Mouse (Mus musculus) neural tube, postnatal 0 days (tissue): Measurements from ENCODE around the gene Ap4s1. TPM values are rescaled to one million over a fixed set of nuclear protein-coding genes. Genes with fewer than 3 reads are reported as not detected.

Source experiments
- polyA plus RNA-seq: library from polyadenylated mRNA; unstranded; fragments of >200 nt; fragmentation: Nextera tagmentation; extraction: Ambion mirVana; gene quantifications from 2 replicates; pipeline ENCODE4 v1.2.1, GENCODE M21; 2015

Gene Ap4s1
- polyA plus RNA-seq: 71.4 and 82.7 TPM in 2 replicates

GRCm38 (mm10) chr12:51690893-51691844, at the start of gene Ap4s1:
Ap4s1 (plus strand) TSS chr12:51691033.

GRCm38 (mm10) chr12:51691845-51692632, 1.2 kb downstream of the Ap4s1 start, which contains the start of gene Strn3:
Strn3 (minus strand) TSS chr12:51691897.

Other genes starting within 250 kb of the Ap4s1 start
- 15.3 and 17.1 TPM in 2 replicates for gene Coch, start 97.7 kb upstream of the Ap4s1 start, polyA plus RNA-seq
- gene Strn3, start 864 bp downstream of the Ap4s1 start, polyA plus RNA-seq: 34.2 and 35.8 TPM in 2 replicates
- gene Hectd1, start 138.5 kb downstream of the Ap4s1 start, polyA plus RNA-seq: 28.8 and 29.9 TPM in 2 replicates